Mouse (Mus musculus): Measurements from ENCODE around the gene Ntsr2. TPM values are rescaled to one million over a fixed set of nuclear protein-coding genes. Genes with fewer than 3 reads are reported as not detected.

Gene Ntsr2
- total and polyA plus RNA-seq, 3 experiments, result not detected

DNA sequence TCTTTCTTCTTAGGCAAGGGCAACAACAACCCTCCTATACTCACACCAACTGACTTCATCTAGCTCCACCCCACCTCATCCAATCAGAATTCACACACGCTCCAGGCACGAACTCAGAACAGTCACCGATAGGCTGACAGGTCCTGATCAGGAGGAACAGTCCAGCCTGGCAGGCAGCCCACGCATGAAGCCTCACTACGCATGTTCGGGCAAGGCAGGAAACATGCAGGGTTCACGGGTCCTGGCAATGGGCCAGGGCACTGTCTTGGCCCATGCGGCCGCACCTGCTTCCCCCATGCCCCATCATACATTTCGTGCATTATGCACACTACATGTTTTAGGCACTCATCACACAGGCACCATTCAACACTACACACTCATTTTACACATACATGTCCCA, 8.3 kb downstream of the Ntsr2 start:
- in situ Hi-C loops (cut with MboI; ENCODE audit: low pct_ligation_motif_present, low pct_unique_long_range_greater_than_20kb, low sequenced_read_pairs) (no loop called here), dilution Hi-C loops (cut with MboI; ENCODE audit: extremely low pct_ligation_motif_present, extremely low pct_unique_long_range_greater_than_20kb, low sequenced_read_pairs) (no loop called here)
- Histone ChIP-seq H3K4me1 (ENCODE audit: control insufficient read depth in 1 of 2, insufficient read depth in 2 of 2) (no peaks in the 10 kb centered on the region), H3K27ac (ENCODE audit: insufficient read depth, low read depth) (no peak overlapping the region), H3K79me2 (replicated peaks; ENCODE audit: control insufficient read depth, extremely low read depth, insufficient read depth, poor library complexity, severe bottlenecking) (no peaks in the 10 kb centered on the region), H3K27me3 (replicated peaks) (peaks cover 13% of the 10 kb centered on the region), H3K9ac (ENCODE audit: insufficient read depth, low read depth) (no peak overlapping the region), H3K4me3 (replicated peaks in 1 of 3; ENCODE audit: low read depth in 2 of 3, low read length in 2 of 3, poor library complexity in 1 of 3) (no peak overlapping the region), H3K4me2 (ENCODE audit: insufficient read depth, low read depth, poor library complexity, severe bottlenecking) (no peak overlapping the region), H3K36me3 (replicated peaks in 1 of 2; ENCODE audit: control insufficient read depth in 1 of 2, insufficient read depth in 1 of 2, low read length in 1 of 2) (no peaks in the 10 kb centered on the region), H3K9me3 (replicated peaks; ENCODE audit: low read length) (no peaks in the 10 kb centered on the region)
- TF ChIP-seq E2F4 (IDR thresholded peaks at IDR 0.05; ENCODE audit: insufficient replicate concordance, low read depth, low read length) (no peak), ZNF384 (IDR thresholded peaks at IDR 0.05; ENCODE audit: low read depth, low read length) (no peak), NRF1 (IDR thresholded peaks at IDR 0.05; ENCODE audit: low read depth, low read length) (no peak), CHD2 (IDR thresholded peaks at IDR 0.05; ENCODE audit: low read length) (no peak), MAX (IDR thresholded peaks at IDR 0.05; ENCODE audit: low read length) (no peak), IRF4 (IDR thresholded peaks at IDR 0.05; ENCODE audit: low read depth, low read length) (no peak), BHLHE40 (IDR thresholded peaks at IDR 0.05; ENCODE audit: low read depth, low read length) (no peak), MEF2A (IDR thresholded peaks at IDR 0.05; ENCODE audit: borderline replicate concordance, low read depth, low read length) (no peak), CTCF (conservative IDR thresholded peaks at IDR 0.05 in 1 of 2, IDR thresholded peaks at IDR 0.05 in 1 of 2; ENCODE audit: low read depth in 2 of 2, low read length in 2 of 2) (no peak)
- DNase-seq (ENCODE audit: extremely low read depth), result no peak

DNA sequence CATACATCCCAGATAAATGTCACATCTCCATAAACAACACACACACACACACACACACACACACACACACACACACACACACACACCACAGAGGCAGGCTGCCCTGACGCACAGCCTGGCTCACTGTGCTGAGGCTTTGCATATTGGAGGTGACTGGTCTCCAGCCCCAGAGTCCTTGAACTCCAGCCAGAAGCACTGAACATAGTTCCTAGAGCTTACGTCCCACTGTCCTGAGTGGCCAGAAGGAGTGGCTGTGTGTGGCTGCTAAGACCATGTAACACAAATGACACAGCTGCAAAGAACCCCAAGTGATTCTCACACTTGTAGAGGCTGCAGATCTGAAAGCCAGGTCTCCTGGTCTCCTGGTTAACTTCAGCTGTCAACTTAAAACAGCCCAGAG, 8.8 kb downstream of the Ntsr2 start:
- Histone ChIP-seq H3K4me1 (ENCODE audit: control insufficient read depth in 1 of 2, insufficient read depth in 2 of 2) (no peaks in the 10 kb centered on the region), H3K4me3 (replicated peaks in 1 of 3; ENCODE audit: low read depth in 2 of 3, low read length in 2 of 3, poor library complexity in 1 of 3) (no peak overlapping the region), H3K9ac (ENCODE audit: insufficient read depth, low read depth) (no peak overlapping the region), H3K9me3 (replicated peaks; ENCODE audit: low read length) (no peaks in the 10 kb centered on the region), H3K36me3 (replicated peaks in 1 of 2; ENCODE audit: control insufficient read depth in 1 of 2, insufficient read depth in 1 of 2, low read length in 1 of 2) (no peaks in the 10 kb centered on the region), H3K27me3 (replicated peaks) (peaks cover 9% of the 10 kb centered on the region), H3K79me2 (replicated peaks; ENCODE audit: control insufficient read depth, extremely low read depth, insufficient read depth, poor library complexity, severe bottlenecking) (no peaks in the 10 kb centered on the region), H3K4me2 (ENCODE audit: insufficient read depth, low read depth, poor library complexity, severe bottlenecking) (no peak overlapping the region), H3K27ac (ENCODE audit: insufficient read depth, low read depth) (no peak overlapping the region)
- TF ChIP-seq CTCF (conservative IDR thresholded peaks at IDR 0.05 in 1 of 2, IDR thresholded peaks at IDR 0.05 in 1 of 2; ENCODE audit: low read depth in 2 of 2, low read length in 2 of 2) (no peak), USF1 (IDR thresholded peaks at IDR 0.05; ENCODE audit: low read depth, low read length) (no peak), TBP (conservative IDR thresholded peaks at IDR 0.05; ENCODE audit: low read depth, low read length) (no peak), NELFE (IDR thresholded peaks at IDR 0.05; ENCODE audit: low read depth, low read length) (no peak), MYC (IDR thresholded peaks at IDR 0.05; ENCODE audit: low read depth, low read length) (no peak), POLR2AphosphoS2 (IDR thresholded peaks at IDR 0.05; ENCODE audit: low read depth, low read length) (no peak), ETS1 (conservative IDR thresholded peaks at IDR 0.05; ENCODE audit: low read depth, low read length) (no peak), JUND (conservative IDR thresholded peaks at IDR 0.05; ENCODE audit: low read depth, low read length) (no peak), UBTF (IDR thresholded peaks at IDR 0.05; ENCODE audit: low read depth, low read length) (no peak), HCFC1 (IDR thresholded peaks at IDR 0.05; ENCODE audit: low read depth, low read length) (no peak)
- dilution Hi-C loops (cut with MboI; ENCODE audit: extremely low pct_ligation_motif_present, extremely low pct_unique_long_range_greater_than_20kb, low sequenced_read_pairs) (no loop called here), in situ Hi-C loops (cut with MboI; ENCODE audit: low pct_ligation_motif_present, low pct_unique_long_range_greater_than_20kb, low sequenced_read_pairs) (no loop called here)
- DNase-seq (ENCODE audit: extremely low read depth), result no peak

All from CH12.LX (cell line).